Mouse (Mus musculus): ENCODE measurements at regions not wholly inside any gene's neighbourhood (a gene's known extent, or its start where the extent isn't known, plus 50 kb on each side); places are given as distances from the start of the nearest gene placed in this dataset.

- no peak for TF ChIP-seq POLR2A (IDR thresholded peaks at IDR 0.05; ENCODE audit: low read depth, low read length)
- TF ChIP-seq CTCF (conservative IDR thresholded peaks at IDR 0.05 in 1 of 2, IDR thresholded peaks at IDR 0.05 in 1 of 2; ENCODE audit: low read depth in 2 of 2, low read length in 2 of 2): no peak
- TF ChIP-seq EP300 (IDR thresholded peaks at IDR 0.05; ENCODE audit: low read length): no peak
- TF ChIP-seq MAFK (IDR thresholded peaks at IDR 0.05; ENCODE audit: insufficient replicate concordance, low read length): no peak
- TF ChIP-seq ZKSCAN1 (IDR thresholded peaks at IDR 0.05; ENCODE audit: borderline replicate concordance, low read depth, low read length): no peak
- no peak for TF ChIP-seq POLR2AphosphoS2 (IDR thresholded peaks at IDR 0.05; ENCODE audit: low read depth, low read length)
- no peak for TF ChIP-seq MEF2A (IDR thresholded peaks at IDR 0.05; ENCODE audit: borderline replicate concordance, low read depth, low read length)
- no peak for TF ChIP-seq JUND (conservative IDR thresholded peaks at IDR 0.05; ENCODE audit: low read depth, low read length)
- TF ChIP-seq USF1 (IDR thresholded peaks at IDR 0.05; ENCODE audit: low read depth, low read length): no peak
- TF ChIP-seq ZNF384 (IDR thresholded peaks at IDR 0.05; ENCODE audit: low read depth, low read length): no peak
- no peak for TF ChIP-seq MAX (IDR thresholded peaks at IDR 0.05; ENCODE audit: low read length)
- TF ChIP-seq TBP (conservative IDR thresholded peaks at IDR 0.05; ENCODE audit: low read depth, low read length): no peak
- TF ChIP-seq MXI1 (IDR thresholded peaks at IDR 0.05; ENCODE audit: low read depth, low read length): no peak
- TF ChIP-seq E2F4 (IDR thresholded peaks at IDR 0.05; ENCODE audit: insufficient replicate concordance, low read depth, low read length): no peak
Measured at GRCm38 (mm10) chr15:96813472-96813871, 113.9 kb upstream of the Slc38a2 start.
